Mouse (Mus musculus): ENCODE data around the gene 9530068E07Rik. TPM values are rescaled to one million over a fixed set of nuclear protein-coding genes. Genes with fewer than 3 reads are reported as not detected.
"Not testable (repeated sequence)": the region's sequence is repeated elsewhere in the genome, so short reads cannot be mapped to it uniquely, and the experiment has no call there.

Gene 9530068E07Rik
- polyA plus RNA-seq, 1 experiment from 2014 or later: 88.9 TPM

- Histone ChIP-seq H3K27me3 (ENCODE audit: insufficient read depth, low read length) (no peaks in the 10 kb centered on the region), H3K27ac (ENCODE audit: low read depth) (no peak overlapping the region), H3K4me3 (ENCODE audit: low read depth, low read length) (no peak overlapping the region), H3K4me2 (ENCODE audit: low read depth, low read length) (no peak overlapping the region), H3K4me1 (ENCODE audit: insufficient read depth) (no peaks in the 10 kb centered on the region), H3K9ac (replicated peaks) (no peak overlapping the region), H3K36me3 (replicated peaks; ENCODE audit: insufficient read depth, low read length) (peaks cover 52% of the 10 kb centered on the region), H3K9me3 (ENCODE audit: low read length) (no peaks in the 10 kb centered on the region)
- DNase-seq (no peak), ATAC-seq (no peak)
- WGBS (ENCODE audit: insufficient replicate concordance): 90% methylated on average over 3 of the region's 3 CpGs
- TF ChIP-seq CTCF (IDR thresholded peaks at IDR 0.05; ENCODE audit: low read depth): no peak
- no peak for TF ChIP-seq EP300 (IDR thresholded peaks at IDR 0.05; ENCODE audit: low read depth)
Observed at GRCm38 (mm10) chr11:52379241-52379640, 17.0 kb upstream of the 9530068E07Rik start.

GRCm38 (mm10) chr11:52383741-52384140 is 12.5 kb upstream of the 9530068E07Rik start:
- Histone ChIP-seq H3K36me3 (replicated peaks; ENCODE audit: insufficient read depth, low read length) (peaks cover 71% of the 10 kb centered on the region), H3K4me3 (ENCODE audit: low read depth, low read length) (no peak overlapping the region), H3K9me3 (ENCODE audit: low read length) (no peaks in the 10 kb centered on the region), H3K9ac (replicated peaks) (no peak overlapping the region), H3K27ac (ENCODE audit: low read depth) (no peak overlapping the region), H3K4me1 (ENCODE audit: insufficient read depth) (no peaks in the 10 kb centered on the region), H3K4me2 (ENCODE audit: low read depth, low read length) (no peak overlapping the region), H3K27me3 (ENCODE audit: insufficient read depth, low read length) (no peaks in the 10 kb centered on the region)
- no peak for TF ChIP-seq EP300 (IDR thresholded peaks at IDR 0.05; ENCODE audit: low read depth)
- TF ChIP-seq CTCF (IDR thresholded peaks at IDR 0.05; ENCODE audit: low read depth): no peak
- no peak for ATAC-seq
- DNase-seq: no peak
- WGBS (ENCODE audit: insufficient replicate concordance): 85% methylated on average over 14 of the region's 14 CpGs

GRCm38 (mm10) chr11:52384667-52385066 is 11.6 kb upstream of the 9530068E07Rik start:
- H3K4me3 ChIP-seq (ENCODE audit: low read depth, low read length): no peak overlapping the region
- ATAC-seq (no peak), DNase-seq (no peak)
- no peaks in the 10 kb centered on the region for H3K27me3 ChIP-seq (ENCODE audit: insufficient read depth, low read length)
- H3K36me3 ChIP-seq (replicated peaks; ENCODE audit: insufficient read depth, low read length): peaks cover 64% of the 10 kb centered on the region
- TF ChIP-seq CTCF (IDR thresholded peaks at IDR 0.05; ENCODE audit: low read depth) (peak; percentile 56), EP300 (IDR thresholded peaks at IDR 0.05; ENCODE audit: low read depth) (no peak)
- no peak overlapping the region for H3K27ac ChIP-seq (ENCODE audit: low read depth)
- no peaks in the 10 kb centered on the region for H3K4me1 ChIP-seq (ENCODE audit: insufficient read depth)
- H3K9ac ChIP-seq (replicated peaks): no peak overlapping the region
- no peaks in the 10 kb centered on the region for H3K9me3 ChIP-seq (ENCODE audit: low read length)
- H3K4me2 ChIP-seq (ENCODE audit: low read depth, low read length): no peak overlapping the region
- 54% methylated on average over 3 of the region's 3 CpGs for WGBS (ENCODE audit: insufficient replicate concordance)

DNA sequence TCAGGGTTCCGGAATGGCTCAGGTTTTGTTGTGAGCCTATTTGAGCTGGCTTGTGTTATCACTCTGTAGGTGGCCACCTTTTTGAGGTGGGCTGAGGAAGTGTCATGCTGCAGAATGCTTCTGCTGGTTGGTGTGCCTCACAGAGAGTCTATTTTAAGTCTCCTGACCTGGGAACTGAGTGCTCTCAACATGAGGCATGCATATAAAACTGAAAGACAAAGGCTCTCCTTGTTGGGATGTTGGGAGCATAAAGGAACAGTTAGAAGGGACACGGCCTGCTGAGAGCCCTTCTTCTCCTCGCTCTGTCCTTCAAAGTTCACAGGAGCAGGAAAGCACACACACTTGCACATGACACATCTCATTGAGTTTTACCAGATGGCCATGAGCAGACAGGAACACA is 9.3 kb upstream of the 9530068E07Rik start:
- ATAC-seq (no peak), DNase-seq (no peak)
- Histone ChIP-seq H3K27ac (ENCODE audit: low read depth) (no peak overlapping the region), H3K9me3 (ENCODE audit: low read length) (no peaks in the 10 kb centered on the region), H3K36me3 (replicated peaks; ENCODE audit: insufficient read depth, low read length) (peaks cover 50% of the 10 kb centered on the region), H3K4me2 (ENCODE audit: low read depth, low read length) (no peak overlapping the region), H3K27me3 (ENCODE audit: insufficient read depth, low read length) (no peaks in the 10 kb centered on the region), H3K9ac (replicated peaks) (no peak overlapping the region), H3K4me1 (ENCODE audit: insufficient read depth) (no peaks in the 10 kb centered on the region), H3K4me3 (ENCODE audit: low read depth, low read length) (no peak overlapping the region)
- no peak for TF ChIP-seq CTCF (IDR thresholded peaks at IDR 0.05; ENCODE audit: low read depth)
- TF ChIP-seq EP300 (IDR thresholded peaks at IDR 0.05; ENCODE audit: low read depth): no peak
- 92% methylated on average over 3 of the region's 3 CpGs for WGBS (ENCODE audit: insufficient replicate concordance)

DNA sequence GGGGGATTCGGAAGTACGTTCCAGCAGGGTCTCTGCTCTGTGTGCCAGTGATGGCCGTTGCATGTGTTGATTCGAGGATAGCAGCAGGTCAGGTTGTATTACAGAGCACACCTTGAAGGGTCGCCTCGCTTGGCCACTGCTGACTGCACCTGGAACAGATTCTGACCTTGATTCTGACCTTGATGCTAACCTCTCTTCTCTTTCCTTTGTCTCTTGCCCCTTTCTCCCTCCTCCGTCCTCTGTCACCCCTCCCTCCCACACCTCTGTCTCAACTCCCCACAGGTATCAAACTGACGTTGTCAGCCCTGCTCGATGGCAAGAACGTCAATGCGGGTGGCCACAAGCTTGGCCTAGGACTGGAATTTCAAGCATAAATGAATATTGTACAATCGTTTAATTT is 8.1 kb upstream of the 9530068E07Rik start:
- Histone ChIP-seq H3K4me3 (ENCODE audit: low read depth, low read length) (no peak overlapping the region), H3K4me1 (ENCODE audit: insufficient read depth) (no peaks in the 10 kb centered on the region), H3K4me2 (ENCODE audit: low read depth, low read length) (no peak overlapping the region), H3K9ac (replicated peaks) (no peak overlapping the region), H3K27ac (ENCODE audit: low read depth) (no peak overlapping the region), H3K36me3 (replicated peaks; ENCODE audit: insufficient read depth, low read length) (peaks cover 46% of the 10 kb centered on the region), H3K27me3 (ENCODE audit: insufficient read depth, low read length) (no peaks in the 10 kb centered on the region), H3K9me3 (ENCODE audit: low read length) (no peaks in the 10 kb centered on the region)
- TF ChIP-seq EP300 (IDR thresholded peaks at IDR 0.05; ENCODE audit: low read depth) (no peak), CTCF (IDR thresholded peaks at IDR 0.05; ENCODE audit: low read depth) (no peak)
- DNase-seq (no peak), ATAC-seq (no peak)
- 86% methylated on average over 12 of the region's 12 CpGs for WGBS (ENCODE audit: insufficient replicate concordance)

DNA sequence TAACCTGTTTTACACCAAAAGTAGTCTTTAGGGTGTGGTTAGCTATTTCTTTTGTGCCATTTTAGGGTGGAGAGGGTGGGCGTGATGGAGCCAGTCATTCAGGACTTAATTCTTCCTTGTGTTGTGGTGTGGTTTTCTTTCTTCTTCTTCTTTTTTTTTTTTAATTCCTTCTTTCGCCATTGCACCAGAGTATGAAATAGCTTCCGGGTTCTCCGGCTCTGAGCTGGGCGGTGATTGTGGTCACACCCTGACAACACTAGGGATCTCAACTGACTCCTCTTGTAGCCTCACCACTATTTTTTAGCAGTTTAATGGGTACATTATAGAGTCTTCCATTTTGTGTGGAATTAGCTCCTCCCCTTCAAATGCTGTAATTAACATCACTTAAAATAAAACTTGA is 7.2 kb upstream of the 9530068E07Rik start:
- not testable (repeated sequence) for H3K4me2 ChIP-seq (ENCODE audit: low read depth, low read length); H3K4me1 ChIP-seq (ENCODE audit: insufficient read depth); DNase-seq; H3K27ac ChIP-seq (ENCODE audit: low read depth); H3K4me3 ChIP-seq (ENCODE audit: low read depth, low read length); H3K9ac ChIP-seq (replicated peaks); H3K9me3 ChIP-seq (ENCODE audit: low read length); ATAC-seq; H3K27me3 ChIP-seq (ENCODE audit: insufficient read depth, low read length)
- peaks cover 39% of the 10 kb centered on the region for H3K36me3 ChIP-seq (replicated peaks; ENCODE audit: insufficient read depth, low read length)
- WGBS (ENCODE audit: insufficient replicate concordance): 75% methylated on average over 5 of the region's 5 CpGs

DNA sequence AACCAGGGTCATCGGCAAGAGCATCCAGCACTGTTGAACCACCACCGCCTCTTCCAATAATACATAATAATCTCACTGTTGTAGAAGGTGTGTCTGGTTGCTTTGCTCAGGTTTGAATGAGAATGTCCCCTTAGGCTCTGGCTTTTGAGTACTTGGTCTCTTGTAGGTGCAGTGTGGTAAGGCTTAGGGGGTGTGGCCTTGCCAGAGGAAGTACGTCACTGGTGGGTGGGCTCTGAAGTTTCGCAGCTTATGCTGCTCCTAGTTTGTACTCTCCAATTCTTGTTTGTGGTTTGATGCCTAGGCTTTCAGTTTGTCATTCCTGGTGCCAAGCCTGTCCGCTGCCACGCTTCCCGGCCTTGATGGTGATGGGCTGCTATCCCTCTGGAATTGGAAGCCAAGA is 6.3 kb upstream of the 9530068E07Rik start:
- ATAC-seq (no peak), DNase-seq (no peak)
- peaks cover 31% of the 10 kb centered on the region for H3K36me3 ChIP-seq (replicated peaks; ENCODE audit: insufficient read depth, low read length)
- no peaks in the 10 kb centered on the region for H3K27me3 ChIP-seq (ENCODE audit: insufficient read depth, low read length)
- TF ChIP-seq EP300 (IDR thresholded peaks at IDR 0.05; ENCODE audit: low read depth): no peak
- no peak for TF ChIP-seq CTCF (IDR thresholded peaks at IDR 0.05; ENCODE audit: low read depth)
- H3K9ac ChIP-seq (replicated peaks): no peak overlapping the region
- no peak overlapping the region for H3K4me2 ChIP-seq (ENCODE audit: low read depth, low read length)
- H3K4me3 ChIP-seq (ENCODE audit: low read depth, low read length): no peak overlapping the region
- no peak overlapping the region for H3K27ac ChIP-seq (ENCODE audit: low read depth)
- H3K9me3 ChIP-seq (ENCODE audit: low read length): no peaks in the 10 kb centered on the region
- WGBS (ENCODE audit: insufficient replicate concordance): 90% methylated on average over 7 of the region's 7 CpGs
- H3K4me1 ChIP-seq (ENCODE audit: insufficient read depth): no peaks in the 10 kb centered on the region

Measured in liver, postnatal 0 days (tissue).